In the genomic region with DNA sequence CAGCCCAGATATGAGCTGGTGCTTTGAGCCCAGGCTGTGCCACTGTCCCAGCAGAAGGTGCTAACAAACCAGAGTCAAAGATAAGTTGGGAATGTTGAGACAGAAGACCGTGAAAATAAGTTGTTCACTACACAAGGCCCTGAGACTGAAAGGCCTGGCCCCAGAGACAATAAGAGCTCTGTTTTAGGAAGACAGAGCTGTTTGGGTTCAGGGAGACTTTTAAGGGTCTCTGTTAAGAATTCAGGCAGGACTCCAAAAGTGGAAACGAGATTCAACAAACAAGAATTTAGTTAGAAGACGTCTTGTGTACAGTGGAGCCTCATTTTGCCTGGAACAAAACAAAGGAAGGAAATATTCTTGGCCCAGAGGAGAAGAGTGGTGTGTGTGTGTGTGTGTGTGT, we compare ENCODE assay signal across 13 mouse cellular contexts. TPM values are rescaled to one million over a fixed set of nuclear protein-coding genes. Genes with fewer than 3 reads are reported as not detected.
DNase-seq lines count a peak whose midpoint lies in the region; ATAC-seq lines count a peak whose summit lies in the region.
"Had no signal": no experiment of that assay in that cellular context is flagged by ENCODE, and none has a peak within 500 bp of the region (broad histone marks: within the 10 kb centered on the region; RNA-seq: fewer than 3 reads in every experiment).

No protein-coding gene starts in this region.

- ATAC-seq in kidney, embryonic 16.5 days (ENCODE audit: low FRiP score, low TSS enrichment), result no peak
- no peak for ATAC-seq in embryonic facial prominence, embryonic 13.5 days (ENCODE audit: insufficient number of reproducible peaks, insufficient read depth, low FRiP score, low TSS enrichment, low read depth)
- ATAC-seq in hindbrain, embryonic 15.5 days (ENCODE audit: low FRiP score, low read depth), result peak; percentile 47; the same call in 1 of the 2 replicates
- ATAC-seq in midbrain, embryonic 16.5 days, result no peak

- WGBS in kidney, embryonic 16.5 days, result 48% methylated on average over 3 of the region's 3 CpGs
- 27% methylated on average over 3 of the region's 3 CpGs for WGBS in embryonic facial prominence, embryonic 13.5 days
- WGBS in hindbrain, embryonic 15.5 days, result 46% methylated on average over 3 of the region's 3 CpGs
- 48% methylated on average over 3 of the region's 3 CpGs for WGBS in midbrain, embryonic 16.5 days

- peaks cover 13% of the 10 kb centered on the region for H3K36me3 ChIP-seq in kidney, embryonic 16.5 days (ENCODE audit: insufficient read depth, low read length)
- peaks cover 37% of the 10 kb centered on the region for H3K36me3 ChIP-seq in embryonic facial prominence, embryonic 13.5 days
- H3K36me3 ChIP-seq in hindbrain, embryonic 15.5 days, result peaks cover 5% of the 10 kb centered on the region; the same call in 1 of the 2 replicates
- 0 out of 2 replicates have a peak, but pooled peaks cover 2% of the 10 kb centered on the region for H3K36me3 ChIP-seq in midbrain, embryonic 16.5 days (ENCODE audit: control insufficient read depth, insufficient read depth, low read length)

- no peaks in the 10 kb centered on the region for H3K9me3 ChIP-seq in kidney, embryonic 16.5 days (ENCODE audit: low read length)
- no peaks in the 10 kb centered on the region for H3K9me3 ChIP-seq in embryonic facial prominence, embryonic 13.5 days
- no peaks in the 10 kb centered on the region for H3K9me3 ChIP-seq in hindbrain, embryonic 15.5 days
- no peaks in the 10 kb centered on the region for H3K9me3 ChIP-seq in midbrain, embryonic 16.5 days (replicated peaks; ENCODE audit: control insufficient read depth, low read length, poor library complexity, severe bottlenecking)

- H3K4me1 ChIP-seq in kidney, embryonic 16.5 days (ENCODE audit: insufficient read depth, low read length), result peaks cover 19% of the 10 kb centered on the region
- H3K4me1 ChIP-seq in embryonic facial prominence, embryonic 13.5 days, result peaks cover 24% of the 10 kb centered on the region
- H3K4me1 ChIP-seq in hindbrain, embryonic 15.5 days (replicated peaks), result peaks cover 15% of the 10 kb centered on the region; the same call in 1 of the 2 replicates
- no peaks in the 10 kb centered on the region for H3K4me1 ChIP-seq in midbrain, embryonic 16.5 days (ENCODE audit: control insufficient read depth, insufficient read depth, low read length)

- H3K27me3 ChIP-seq in kidney, embryonic 16.5 days (ENCODE audit: insufficient read depth, low read length), result no peaks in the 10 kb centered on the region
- H3K27me3 ChIP-seq in embryonic facial prominence, embryonic 13.5 days, result no peaks in the 10 kb centered on the region
- no peaks in the 10 kb centered on the region for H3K27me3 ChIP-seq in hindbrain, embryonic 15.5 days
- H3K27me3 ChIP-seq in midbrain, embryonic 16.5 days (ENCODE audit: control insufficient read depth, insufficient read depth, low read depth, low read length), result no peaks in the 10 kb centered on the region
- H3K27me3 ChIP-seq: megakaryocyte, embryonic 14.5 days had no signal

- H3K27ac ChIP-seq in kidney, embryonic 16.5 days (ENCODE audit: low read length), result peak overlapping the region; percentile 75; the same call in 1 of the 2 replicates
- peak overlapping the region; percentile 83 for H3K27ac ChIP-seq in embryonic facial prominence, embryonic 13.5 days
- H3K27ac ChIP-seq in hindbrain, embryonic 15.5 days (replicated peaks), result peak overlapping the region; percentile 68; the same call in 1 of the 2 replicates
- peak overlapping the region; percentile 38 for H3K27ac ChIP-seq in midbrain, embryonic 16.5 days (ENCODE audit: low read length)

- no peak overlapping the region for H3K4me3 ChIP-seq in kidney, embryonic 16.5 days (ENCODE audit: low read length)
- H3K4me3 ChIP-seq in embryonic facial prominence, embryonic 13.5 days, result no peak overlapping the region
- H3K4me3 ChIP-seq in hindbrain, embryonic 15.5 days, result no peak overlapping the region
- no peak overlapping the region for H3K4me3 ChIP-seq in midbrain, embryonic 16.5 days (ENCODE audit: low read depth, low read length)
- H3K4me3 ChIP-seq: erythroblast, embryonic 14.5 days had no signal

- 0 out of 2 replicates have a peak overlapping the region, but pooled peaks have one; percentile 5 for H3K9ac ChIP-seq in kidney, embryonic 16.5 days (replicated peaks; ENCODE audit: low read length)
- no peak overlapping the region for H3K9ac ChIP-seq in embryonic facial prominence, embryonic 13.5 days
- H3K9ac ChIP-seq in hindbrain, embryonic 15.5 days, result no peak overlapping the region
- H3K9ac ChIP-seq in midbrain, embryonic 16.5 days (ENCODE audit: low read depth, low read length), result no peak overlapping the region

- H3K4me2 ChIP-seq in kidney, embryonic 16.5 days (replicated peaks; ENCODE audit: low read depth, low read length), result peak overlapping the region; percentile 45
- peak overlapping the region; percentile 40 for H3K4me2 ChIP-seq in embryonic facial prominence, embryonic 13.5 days
- H3K4me2 ChIP-seq in hindbrain, embryonic 15.5 days, result no peak overlapping the region
- H3K4me2 ChIP-seq in midbrain, embryonic 16.5 days (ENCODE audit: low read length), result no peak overlapping the region

- no peak for DNase-seq in kidney, adult 18-20 months
- no peak for DNase-seq in embryo, embryonic 9.5 days (ENCODE audit: extremely low spot score)
- DNase-seq in ovary, postnatal 14 days (ENCODE audit: low spot score), result no peak
- no peak for DNase-seq in layer of hippocampus, postnatal 36 days
- DNase-seq: kidney, adult 8-10 months had no signal

RNA-seq across cellular contexts. Expression of gene Ifnar2, which starts 6.8 kb away (rescaled TPM):
- polyA plus RNA-seq in kidney, embryonic 16.5 days (2015; fragmentation: Nextera tagmentation; extraction: Ambion mirVana), result 55.5 and 56.2 TPM in 2 replicates
- polyA plus RNA-seq in embryonic facial prominence, embryonic 13.5 days (2015; fragmentation: Nextera tagmentation; extraction: Ambion mirVana), result 55.6 and 65.0 TPM in 2 replicates
- polyA plus RNA-seq in hindbrain, embryonic 15.5 days (2015; fragmentation: Nextera tagmentation; extraction: Ambion mirVana), result 37.1 and 39.5 TPM in 2 replicates
- polyA plus RNA-seq in midbrain, embryonic 16.5 days (2015; fragmentation: Nextera tagmentation; extraction: Ambion mirVana), result 35.4 and 38.7 TPM in 2 replicates
- total RNA-seq in layer of hippocampus, postnatal 36 days (2021), result 10 to 100 TPM; 20.6 to 23.0 TPM

RNA-seq across cellular contexts. Expression of gene Gm21970, which starts 12.1 kb away (rescaled TPM):
- polyA plus RNA-seq in kidney, embryonic 16.5 days (2015; fragmentation: Nextera tagmentation; extraction: Ambion mirVana), result not detected in 2 replicates
- polyA plus RNA-seq in embryonic facial prominence, embryonic 13.5 days (2015; fragmentation: Nextera tagmentation; extraction: Ambion mirVana), result not detected in 2 replicates
- polyA plus RNA-seq in hindbrain, embryonic 15.5 days (2015; fragmentation: Nextera tagmentation; extraction: Ambion mirVana), result not detected in 2 replicates
- not detected in 2 replicates for polyA plus RNA-seq in midbrain, embryonic 16.5 days (2015; fragmentation: Nextera tagmentation; extraction: Ambion mirVana)
- total RNA-seq in layer of hippocampus, postnatal 36 days (2021), result not detected
- total RNA-seq: ES-E14 had no signal
- polyA plus RNA-seq: erythroblast, embryonic 14.5 days; spleen, adult 2 months had no signal

RNA-seq across cellular contexts. Expression of gene Il10rb, which starts 26.6 kb away (rescaled TPM):
- polyA plus RNA-seq in kidney, embryonic 16.5 days (2015; fragmentation: Nextera tagmentation; extraction: Ambion mirVana), result 38.8 and 45.1 TPM in 2 replicates
- polyA plus RNA-seq in embryonic facial prominence, embryonic 13.5 days (2015; fragmentation: Nextera tagmentation; extraction: Ambion mirVana), result 19.4 and 19.6 TPM in 2 replicates
- 12.2 and 16.4 TPM in 2 replicates for polyA plus RNA-seq in hindbrain, embryonic 15.5 days (2015; fragmentation: Nextera tagmentation; extraction: Ambion mirVana)
- 10.4 and 11.1 TPM in 2 replicates for polyA plus RNA-seq in midbrain, embryonic 16.5 days (2015; fragmentation: Nextera tagmentation; extraction: Ambion mirVana)
- total RNA-seq in layer of hippocampus, postnatal 36 days (2021), result 1 to 10 TPM; 8.9 to 9.2 TPM

Comparison
In these comparisons a context has a peak if more than half of its experiments do, and no peak if none do; other contexts are left out.
1. H3K4me2 ChIP-seq: peak in kidney, embryonic 16.5 days (single experiment) and embryonic facial prominence, embryonic 13.5 days (single experiment); none in hindbrain, embryonic 15.5 days (single experiment) and midbrain, embryonic 16.5 days (single experiment).
2. Peak in every context shown above with its lines, with median percentiles within 50 percentile points of each other: H3K27ac ChIP-seq.